In the genomic region with DNA sequence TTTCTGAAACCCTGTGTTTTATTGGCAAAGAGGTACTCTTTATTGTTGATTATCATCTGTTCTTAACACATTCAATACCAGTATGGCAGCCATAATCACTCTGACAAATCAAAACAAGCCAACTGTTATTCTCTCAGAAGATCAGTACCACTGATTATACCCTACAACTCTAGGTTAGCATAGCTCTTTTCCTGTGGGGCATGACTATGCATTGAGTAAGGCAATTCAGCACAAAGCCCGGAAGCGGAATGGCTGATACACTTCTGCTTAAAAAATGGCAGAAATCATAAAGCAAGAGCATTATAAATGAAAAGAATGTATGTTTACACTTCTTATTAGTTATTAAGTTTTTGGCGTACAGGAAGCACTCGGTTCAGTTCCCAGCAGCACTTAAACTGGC, we compare ENCODE assay signal across 13 mouse cellular contexts. TPM values are rescaled to one million over a fixed set of nuclear protein-coding genes. Genes with fewer than 3 reads are reported as not detected.
DNase-seq lines count a peak whose midpoint lies in the region; ATAC-seq and TF ChIP-seq lines count a peak whose summit lies in the region.
"Had no signal": no experiment of that assay in that cellular context is flagged by ENCODE, and none has a peak within 500 bp of the region (broad histone marks: within the 10 kb centered on the region; RNA-seq: fewer than 3 reads in every experiment).

No protein-coding gene starts in this region.

- no peak overlapping the region for H3K4me3 ChIP-seq in hindbrain, postnatal 0 days (ENCODE audit: low read length)
- H3K4me3 ChIP-seq in hindbrain, embryonic 16.5 days (ENCODE audit: low read length) = no peak overlapping the region
- peak overlapping the region; percentile 33; the same call in 1 of the 2 replicates for H3K4me3 ChIP-seq in cortical plate, adult 2 months (ENCODE audit: insufficient read depth, low read length)
- H3K4me3 ChIP-seq in midbrain, embryonic 14.5 days (replicated peaks; ENCODE audit: low read depth, low read length) = no peak overlapping the region

- H3K27ac ChIP-seq in hindbrain, postnatal 0 days = no peak overlapping the region
- no peak overlapping the region for H3K27ac ChIP-seq in hindbrain, embryonic 16.5 days (ENCODE audit: low read depth, low read length)
- no peak overlapping the region for H3K27ac ChIP-seq in cortical plate, adult 2 months (ENCODE audit: insufficient read depth, low read length)
- H3K27ac ChIP-seq in midbrain, embryonic 14.5 days (replicated peaks; ENCODE audit: low read depth, low read length) = no peak overlapping the region
- H3K27ac ChIP-seq: stomach, postnatal 0 days had no signal

- H3K4me2 ChIP-seq in hindbrain, postnatal 0 days (ENCODE audit: low read depth, low read length) = peak overlapping the region; percentile 76; the same call in 1 of the 2 replicates
- no peak overlapping the region for H3K4me2 ChIP-seq in hindbrain, embryonic 16.5 days (ENCODE audit: low read length)
- 0 out of 2 replicates have a peak overlapping the region, but pooled peaks have one; percentile 1 for H3K4me2 ChIP-seq in midbrain, embryonic 14.5 days (ENCODE audit: low read length)

- no peaks in the 10 kb centered on the region for H3K27me3 ChIP-seq in hindbrain, postnatal 0 days (ENCODE audit: insufficient read depth, low read length)
- no peaks in the 10 kb centered on the region for H3K27me3 ChIP-seq in hindbrain, embryonic 16.5 days (replicated peaks; ENCODE audit: control insufficient read depth, insufficient read depth, low read length)
- no peaks in the 10 kb centered on the region for H3K27me3 ChIP-seq in midbrain, embryonic 14.5 days (ENCODE audit: control insufficient read depth, insufficient read depth, low read length)

- no peaks in the 10 kb centered on the region for H3K36me3 ChIP-seq in hindbrain, postnatal 0 days (ENCODE audit: insufficient read depth, low read length)
- no peaks in the 10 kb centered on the region for H3K36me3 ChIP-seq in hindbrain, embryonic 16.5 days (ENCODE audit: control insufficient read depth, insufficient read depth, low read length)
- H3K36me3 ChIP-seq in midbrain, embryonic 14.5 days (ENCODE audit: control insufficient read depth, insufficient read depth, low read length) = no peaks in the 10 kb centered on the region

- no peak for ATAC-seq in hindbrain, postnatal 0 days
- no peak for ATAC-seq in hindbrain, embryonic 16.5 days
- ATAC-seq in midbrain, embryonic 14.5 days (ENCODE audit: low FRiP score, low TSS enrichment) = no peak
- no peak for ATAC-seq in monocyte, adult 5-6 weeks (replicated peaks; ENCODE audit: insufficient number of reproducible peaks, low FRiP score, low TSS enrichment, poor library complexity, severe bottlenecking)

- no peaks in the 10 kb centered on the region for H3K9me3 ChIP-seq in hindbrain, postnatal 0 days (ENCODE audit: low read length)
- no peaks in the 10 kb centered on the region for H3K9me3 ChIP-seq in hindbrain, embryonic 16.5 days (ENCODE audit: control insufficient read depth, low read length)
- no peaks in the 10 kb centered on the region for H3K9me3 ChIP-seq in midbrain, embryonic 14.5 days (ENCODE audit: control insufficient read depth, low read length)

- 90% methylated on average over 4 of the region's 4 CpGs for WGBS in hindbrain, postnatal 0 days
- 95% methylated on average over 4 of the region's 4 CpGs for WGBS in hindbrain, embryonic 16.5 days
- 94% methylated on average over 4 of the region's 4 CpGs for WGBS in midbrain, embryonic 14.5 days

- peaks cover 8% of the 10 kb centered on the region; the same call in 1 of the 2 replicates for H3K4me1 ChIP-seq in hindbrain, postnatal 0 days (ENCODE audit: insufficient read depth, low read length)
- H3K4me1 ChIP-seq in hindbrain, embryonic 16.5 days (ENCODE audit: control insufficient read depth, insufficient read depth, low read depth, low read length) = peaks cover 23% of the 10 kb centered on the region
- H3K4me1 ChIP-seq in cortical plate, adult 2 months (ENCODE audit: control insufficient read depth, insufficient read depth, low read length) = peaks cover 2% of the 10 kb centered on the region; the same call in 1 of the 2 replicates
- peaks cover 22% of the 10 kb centered on the region for H3K4me1 ChIP-seq in midbrain, embryonic 14.5 days (ENCODE audit: control insufficient read depth, insufficient read depth, low read length)

- DNase-seq in hindbrain, postnatal 0 days (ENCODE audit: low spot score) = no peak
- DNase-seq in CD4-positive, CD25-positive, alpha-beta regulatory T cell, adult 2 months (ENCODE audit: low read depth, low spot score) = peak; percentile 61
- DNase-seq in midbrain, embryonic 14.5 days = no peak
- no peak for DNase-seq in adrenal gland, adult 2 months
- DNase-seq in urinary bladder, postnatal 10 days (ENCODE audit: low spot score) = no peak
- DNase-seq: gastrocnemius, postnatal 36 days; heart, postnatal 10 days; lung, postnatal 36 days; right cerebral cortex, postnatal 4 days had no signal

- TF ChIP-seq CTCF in hindbrain, postnatal 0 days (IDR thresholded peaks at IDR 0.05; ENCODE audit: low read depth) = no peak
- no peak for TF ChIP-seq CTCF in cortical plate, adult 2 months (IDR thresholded peaks at IDR 0.05; ENCODE audit: extremely low read depth, insufficient read depth, low read length)

- no peak for TF ChIP-seq POLR2A in cortical plate, adult 2 months (IDR thresholded peaks at IDR 0.05; ENCODE audit: extremely low read depth, insufficient read depth, low read length)

- no peak overlapping the region for H3K9ac ChIP-seq in hindbrain, postnatal 0 days (replicated peaks; ENCODE audit: low read length)
- no peak overlapping the region for H3K9ac ChIP-seq in hindbrain, embryonic 16.5 days (ENCODE audit: low read depth, low read length)
- no peak overlapping the region for H3K9ac ChIP-seq in midbrain, embryonic 14.5 days (replicated peaks; ENCODE audit: low read length)

RNA-seq across cellular contexts. Expression of a gene that starts 3.3 kb away (rescaled TPM):
- 10.9 and 11.9 TPM in 2 replicates for total RNA-seq in hindbrain, postnatal 0 days (2014; rRNA removed)
- 7.7 and 8.5 TPM in 2 replicates for polyA plus RNA-seq in hindbrain, postnatal 0 days (2015; fragmentation: Nextera tagmentation; extraction: Ambion mirVana)
- 3.9 and 5.1 TPM in 2 replicates for polyA plus RNA-seq in hindbrain, embryonic 16.5 days (2015; fragmentation: Nextera tagmentation; extraction: Ambion mirVana)
- 45.5 and 49.2 TPM in 2 replicates for polyA plus RNA-seq in cortical plate, adult 2 months (2012; rRNA removed)
- 11.4 and 13.7 TPM in 2 replicates for polyA plus RNA-seq in midbrain, embryonic 14.5 days (2014; fragmentation: Nextera tagmentation; extraction: Ambion mirVana)
- 10 to 100 TPM; 41.1 to 46.0 TPM for total RNA-seq in adrenal gland, adult 2 months (2021)
- polyA plus RNA-seq in adrenal gland, adult 2 months (2012; rRNA removed) = 10.4 and 11.3 TPM in 2 replicates
- total RNA-seq in monocyte, adult 5-6 weeks (2017) = 49.2 to 104 TPM (median 82.1 TPM) in 3 replicates
